Mouse (Mus musculus): Measurements from ENCODE around the gene Tnfaip8l2. TPM values are rescaled to one million over a fixed set of nuclear protein-coding genes. Genes with fewer than 3 reads are reported as not detected.
"Not testable (repeated sequence)": the region's sequence is repeated elsewhere in the genome, so short reads cannot be mapped to it uniquely, and the experiment has no call there.

The Tnfaip8l2 gene
- polyA plus RNA-seq, 1 experiment = 240 TPM

- Histone ChIP-seq H3K4me1 (ENCODE audit: control insufficient read depth, insufficient read depth, low read length) (peaks cover 29% of the 10 kb centered on the region), H3K4me3 (ENCODE audit: insufficient read depth, low read length) (peak overlapping the region; percentile 64), H3K27ac (ENCODE audit: insufficient read depth, low read depth, low read length) (peak overlapping the region; percentile 93)
- TF ChIP-seq CTCF (IDR thresholded peaks at IDR 0.05; ENCODE audit: low read depth, low read length) (no peak), POLR2A (IDR thresholded peaks at IDR 0.05; ENCODE audit: borderline replicate concordance, low read depth, low read length) (no peak)
These were observed 2.4 kb downstream of the Tnfaip8l2 start for GRCm38 (mm10) chr3:95139586-95140288.

- Histone ChIP-seq H3K4me3 (ENCODE audit: insufficient read depth, low read length) (peak overlapping the region; percentile 30; the same call in 1 of the 2 replicates), H3K27ac (ENCODE audit: insufficient read depth, low read depth, low read length) (peak overlapping the region; percentile 96), H3K4me1 (ENCODE audit: control insufficient read depth, insufficient read depth, low read length) (peaks cover 29% of the 10 kb centered on the region)
- TF ChIP-seq CTCF (IDR thresholded peaks at IDR 0.05; ENCODE audit: low read depth, low read length) (no peak), POLR2A (IDR thresholded peaks at IDR 0.05; ENCODE audit: borderline replicate concordance, low read depth, low read length) (no peak)
These were observed 5.8 kb downstream of the Tnfaip8l2 start for GRCm38 (mm10) chr3:95136336-95136735.

GRCm38 (mm10) chr3:95135433-95136052, 6.6 kb downstream of the Tnfaip8l2 start:
- Histone ChIP-seq H3K4me1 (ENCODE audit: control insufficient read depth, insufficient read depth, low read length) (peaks cover 29% of the 10 kb centered on the region), H3K4me3 (ENCODE audit: insufficient read depth, low read length) (peak overlapping the region; percentile 30), H3K27ac (ENCODE audit: insufficient read depth, low read depth, low read length) (peak overlapping the region; percentile 96)
- TF ChIP-seq POLR2A (IDR thresholded peaks at IDR 0.05; ENCODE audit: borderline replicate concordance, low read depth, low read length) (no peak), CTCF (IDR thresholded peaks at IDR 0.05; ENCODE audit: low read depth, low read length) (no peak)

GRCm38 (mm10) chr3:95135023-95135422, 7.1 kb downstream of the Tnfaip8l2 start:
- Histone ChIP-seq H3K4me3 (ENCODE audit: insufficient read depth, low read length) (peak overlapping the region; percentile 51), H3K4me1 (ENCODE audit: control insufficient read depth, insufficient read depth, low read length) (peaks cover 25% of the 10 kb centered on the region), H3K27ac (ENCODE audit: insufficient read depth, low read depth, low read length) (peak overlapping the region; percentile 96)
- TF ChIP-seq CTCF (IDR thresholded peaks at IDR 0.05; ENCODE audit: low read depth, low read length) (no peak), POLR2A (IDR thresholded peaks at IDR 0.05; ENCODE audit: borderline replicate concordance, low read depth, low read length) (no peak)

- H3K4me1 ChIP-seq (ENCODE audit: control insufficient read depth, insufficient read depth, low read length) = peaks cover 21% of the 10 kb centered on the region
- not testable (repeated sequence) for H3K27ac ChIP-seq (ENCODE audit: insufficient read depth, low read depth, low read length); H3K4me3 ChIP-seq (ENCODE audit: insufficient read depth, low read length)
These were observed 8.0 kb downstream of the Tnfaip8l2 start for GRCm38 (mm10) chr3:95134133-95134532.

- peak within 1 kb of the TSS; percentile 66 for H3K4me3 ChIP-seq (ENCODE audit: insufficient read depth, low read length)
- TF ChIP-seq POLR2A (IDR thresholded peaks at IDR 0.05; ENCODE audit: borderline replicate concordance, low read depth, low read length) = no peak
- no peak; the same call in 1 of the 2 replicates for TF ChIP-seq CTCF (IDR thresholded peaks at IDR 0.05; ENCODE audit: low read depth, low read length)
- peak within 1 kb of the TSS; percentile 96 for H3K27ac ChIP-seq (ENCODE audit: insufficient read depth, low read depth, low read length)
- peaks cover 21% of the 10 kb centered on the region for H3K4me1 ChIP-seq (ENCODE audit: control insufficient read depth, insufficient read depth, low read length)
These were observed 8.5 kb downstream of the Tnfaip8l2 start, which contains the start of the genes Scnm1 and Lysmd1 for GRCm38 (mm10) chr3:95133680-95134101. Gene Scnm1, minus strand, starts transcription at chr3:95134011. Gene Lysmd1, plus strand, starts transcription at chr3:95134088.

GRCm38 (mm10) chr3:95133176-95133575, 9.0 kb downstream of the Tnfaip8l2 start:
- TF ChIP-seq POLR2A (IDR thresholded peaks at IDR 0.05; ENCODE audit: borderline replicate concordance, low read depth, low read length) (no peak), CTCF (IDR thresholded peaks at IDR 0.05; ENCODE audit: low read depth, low read length) (no peak)
- peaks cover 20% of the 10 kb centered on the region for H3K4me1 ChIP-seq (ENCODE audit: control insufficient read depth, insufficient read depth, low read length)
- peak overlapping the region; percentile 66 for H3K4me3 ChIP-seq (ENCODE audit: insufficient read depth, low read length)
- peak overlapping the region; percentile 50; the same call in 1 of the 2 replicates for H3K27ac ChIP-seq (ENCODE audit: insufficient read depth, low read depth, low read length)

- not testable (repeated sequence) for H3K27ac ChIP-seq (ENCODE audit: insufficient read depth, low read depth, low read length); H3K4me3 ChIP-seq (ENCODE audit: insufficient read depth, low read length)
- peaks cover 16% of the 10 kb centered on the region for H3K4me1 ChIP-seq (ENCODE audit: control insufficient read depth, insufficient read depth, low read length)
These were observed 9.8 kb downstream of the Tnfaip8l2 start for GRCm38 (mm10) chr3:95132389-95132788.

- TF ChIP-seq POLR2A (IDR thresholded peaks at IDR 0.05; ENCODE audit: borderline replicate concordance, low read depth, low read length) (no peak), CTCF (IDR thresholded peaks at IDR 0.05; ENCODE audit: low read depth, low read length) (no peak)
- no peak overlapping the region for H3K27ac ChIP-seq (ENCODE audit: insufficient read depth, low read depth, low read length)
- H3K4me1 ChIP-seq (ENCODE audit: control insufficient read depth, insufficient read depth, low read length) = peaks cover 5% of the 10 kb centered on the region; the same call in 1 of the 2 replicates
- H3K4me3 ChIP-seq (ENCODE audit: insufficient read depth, low read length) = no peak overlapping the region
These were observed 12.1 kb downstream of the Tnfaip8l2 start for GRCm38 (mm10) chr3:95130081-95130480.

- Histone ChIP-seq H3K4me3 (ENCODE audit: insufficient read depth, low read length) (no peak overlapping the region), H3K4me1 (ENCODE audit: control insufficient read depth, insufficient read depth, low read length) (peaks cover 9% of the 10 kb centered on the region), H3K27ac (ENCODE audit: insufficient read depth, low read depth, low read length) (no peak overlapping the region)
- no peak for TF ChIP-seq CTCF (IDR thresholded peaks at IDR 0.05; ENCODE audit: low read depth, low read length)
- no peak for TF ChIP-seq POLR2A (IDR thresholded peaks at IDR 0.05; ENCODE audit: borderline replicate concordance, low read depth, low read length)
These were observed 12.9 kb downstream of the Tnfaip8l2 start for GRCm38 (mm10) chr3:95129226-95129651.

All from bone marrow macrophage, adult 2 months (primary cell).